Comparison of ENCODE assay signal across 8 mouse cellular contexts in the genomic region with DNA sequence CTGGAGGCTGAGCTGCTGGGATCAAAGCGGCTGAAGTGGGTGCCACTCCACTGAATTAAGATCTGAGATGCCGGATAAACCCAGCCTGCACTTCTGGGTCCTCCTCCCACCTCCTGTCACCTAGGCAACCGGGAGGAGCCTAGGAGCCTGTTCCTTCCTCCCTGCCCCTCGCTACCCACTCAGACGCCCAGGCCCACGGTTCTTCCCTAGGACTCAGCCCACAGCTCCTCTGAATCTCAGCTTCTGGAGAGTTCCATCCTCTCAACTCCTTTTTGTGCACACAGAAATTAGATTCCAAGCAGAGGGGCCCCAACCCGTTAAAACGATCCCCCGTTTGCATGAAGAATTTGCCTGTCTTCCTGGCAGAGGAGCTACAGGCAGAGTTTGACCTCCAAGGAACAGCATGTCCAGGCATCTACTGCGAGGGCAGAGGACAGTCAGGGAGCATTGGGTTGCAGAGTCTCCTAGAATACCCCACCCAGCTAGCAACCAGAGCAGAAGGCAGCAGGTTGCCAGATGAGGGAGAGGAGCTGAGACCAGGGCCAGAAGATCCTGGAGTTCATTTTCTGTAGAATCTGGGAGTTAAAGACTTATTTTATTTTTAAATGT.
DNase-seq lines count a peak whose midpoint lies in the region; ATAC-seq and TF ChIP-seq lines count a peak whose summit lies in the region.

No protein-coding gene starts in this region.

- peaks cover 6% of the 10 kb centered on the region; the same call in 1 of the 2 replicates for H3K36me3 ChIP-seq in hindbrain, embryonic 13.5 days
- H3K36me3 ChIP-seq in lung, postnatal 0 days (ENCODE audit: insufficient read depth, low read length) = no peaks in the 10 kb centered on the region

- intact Hi-C loops in gastrocnemius, adult 2 months (cut with DNase I) = no loop called here

- ATAC-seq in common myeloid progenitor, adult 5-6 weeks (replicated peaks; ENCODE audit: low read depth, poor library complexity, severe bottlenecking) = peak; percentile 58; the same call in 1 of the 2 replicates
- peak; percentile 76 for ATAC-seq in hindbrain, embryonic 13.5 days (ENCODE audit: low FRiP score)
- peak; percentile 99 for ATAC-seq in lung, postnatal 0 days
- ATAC-seq in megakaryocyte, adult 5-6 weeks (ENCODE audit: poor library complexity, severe bottlenecking) = no peak; the same call in 1 of the 2 replicates

- peaks cover 13% of the 10 kb centered on the region for H3K4me1 ChIP-seq in hindbrain, embryonic 13.5 days (replicated peaks)
- H3K4me1 ChIP-seq in lung, postnatal 0 days (ENCODE audit: insufficient read depth, low read depth, low read length) = 0 out of 2 replicates have a peak, but pooled peaks cover 6% of the 10 kb centered on the region

- H3K27ac ChIP-seq in gastrocnemius, adult 2 months = peak overlapping the region; percentile 56
- peak overlapping the region; percentile 70 for H3K27ac ChIP-seq in hindbrain, embryonic 13.5 days
- H3K27ac ChIP-seq in lung, postnatal 0 days (ENCODE audit: low read length) = peak overlapping the region; percentile 44

- H3K4me3 ChIP-seq in gastrocnemius, adult 2 months = peak overlapping the region; percentile 40
- H3K4me3 ChIP-seq in hindbrain, embryonic 13.5 days = peak overlapping the region; percentile 24
- H3K4me3 ChIP-seq in lung, postnatal 0 days (ENCODE audit: low read depth, low read length) = no peak overlapping the region

- no peak; the same call in 1 of the 2 replicates for TF ChIP-seq EP300 in lung, postnatal 0 days (IDR thresholded peaks at IDR 0.05)

- DNase-seq in ZHBTc4 (ENCODE audit: low read depth, low spot score) = peak; percentile 88
- peak; percentile 70 for DNase-seq in gastrocnemius, adult 2 months
- DNase-seq in layer of hippocampus, postnatal 10 days (ENCODE audit: low spot score in 2 of 2) = peak; percentile 60 to 70
- peak; percentile 92 for DNase-seq in lung, postnatal 0 days (ENCODE audit: low spot score)
- peak; percentile 88 for DNase-seq in retina, postnatal 1 day

- peak overlapping the region; percentile 36 for H3K9ac ChIP-seq in hindbrain, embryonic 13.5 days
- H3K9ac ChIP-seq in lung, postnatal 0 days (replicated peaks; ENCODE audit: low read depth) = no peak overlapping the region

- H3K4me2 ChIP-seq in hindbrain, embryonic 13.5 days = peak overlapping the region; percentile 46
- H3K4me2 ChIP-seq in lung, postnatal 0 days (replicated peaks; ENCODE audit: low read depth, low read length) = peak overlapping the region; percentile 38

- 0 out of 2 replicates have a peak, but pooled peaks cover 12% of the 10 kb centered on the region for H3K9me3 ChIP-seq in hindbrain, embryonic 13.5 days
- H3K9me3 ChIP-seq in lung, postnatal 0 days (ENCODE audit: low read length) = no peaks in the 10 kb centered on the region; the same call in 1 of the 2 replicates

- H3K27me3 ChIP-seq in hindbrain, embryonic 13.5 days = no peaks in the 10 kb centered on the region
- no peaks in the 10 kb centered on the region for H3K27me3 ChIP-seq in lung, postnatal 0 days (replicated peaks; ENCODE audit: insufficient read depth, low read length)

- no peak for TF ChIP-seq CTCF in gastrocnemius, adult 2 months (IDR thresholded peaks at IDR 0.05)
- no peak for TF ChIP-seq CTCF in lung, postnatal 0 days (IDR thresholded peaks at IDR 0.05)

- WGBS in hindbrain, embryonic 13.5 days = 5% methylated on average over 10 of the region's 10 CpGs
- 2% methylated on average over 10 of the region's 10 CpGs for WGBS in lung, postnatal 0 days
